ENCODE assay signal across 8 mouse cellular contexts in the genomic region with DNA sequence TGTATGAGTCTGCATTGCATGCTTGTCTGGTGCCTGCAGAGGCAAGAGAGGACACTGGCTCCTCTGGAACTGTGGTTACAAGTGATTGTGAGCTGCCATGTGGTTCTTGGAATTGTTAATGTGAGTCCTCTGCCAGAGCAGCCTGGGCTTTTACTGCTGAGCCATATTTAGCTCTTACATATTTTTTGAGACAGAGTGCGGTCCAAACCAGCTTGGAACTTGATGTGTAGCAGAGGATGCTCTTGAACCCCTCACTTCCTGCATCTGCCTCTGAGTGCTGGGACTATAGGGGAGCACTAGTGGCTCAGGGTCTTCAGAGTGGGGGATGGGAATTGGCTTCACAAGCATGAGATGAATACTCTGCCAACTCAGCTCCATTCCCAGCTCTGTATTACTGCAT. TPM values are rescaled to one million over a fixed set of nuclear protein-coding genes. Genes with fewer than 3 reads are reported as not detected.
A peak's percentile ranks its signal among the peaks of the same experiment; 100 is the strongest.
DNase-seq lines count a peak whose midpoint lies in the region; ATAC-seq and TF ChIP-seq lines count a peak whose summit lies in the region.

No protein-coding gene starts in this region.

- H3K9me3 ChIP-seq in heart, embryonic 12.5 days (replicated peaks): no peaks in the 10 kb centered on the region
- H3K9me3 ChIP-seq in forebrain, postnatal 0 days (ENCODE audit: low read length): no peaks in the 10 kb centered on the region
- no peaks in the 10 kb centered on the region for H3K9me3 ChIP-seq in stomach, postnatal 0 days (ENCODE audit: control insufficient read depth, low read length)

- no peaks in the 10 kb centered on the region for H3K36me3 ChIP-seq in heart, embryonic 12.5 days
- H3K36me3 ChIP-seq in forebrain, postnatal 0 days (ENCODE audit: insufficient read depth): no peaks in the 10 kb centered on the region
- H3K36me3 ChIP-seq in stomach, postnatal 0 days (ENCODE audit: control insufficient read depth, insufficient read depth, low read length): no peaks in the 10 kb centered on the region

- H3K4me3 ChIP-seq in heart, embryonic 12.5 days: no peak overlapping the region
- no peak overlapping the region for H3K4me3 ChIP-seq in forebrain, postnatal 0 days (ENCODE audit: low read depth, low read length)
- H3K4me3 ChIP-seq in stomach, postnatal 0 days (ENCODE audit: low read depth, low read length): no peak overlapping the region

- H3K9ac ChIP-seq in heart, embryonic 12.5 days: no peak overlapping the region
- H3K9ac ChIP-seq in forebrain, postnatal 0 days: no peak overlapping the region
- no peak overlapping the region for H3K9ac ChIP-seq in stomach, postnatal 0 days (ENCODE audit: low read length)

- no peak overlapping the region for H3K27ac ChIP-seq in heart, embryonic 12.5 days (ENCODE audit: poor library complexity, severe bottlenecking)
- 0 out of 2 replicates have a peak overlapping the region, but pooled peaks have one; percentile 21 for H3K27ac ChIP-seq in forebrain, postnatal 0 days (ENCODE audit: low read depth, low read length)
- peak overlapping the region; percentile 88 for H3K27ac ChIP-seq in stomach, postnatal 0 days (replicated peaks)

- ATAC-seq in heart, embryonic 12.5 days (ENCODE audit: insufficient number of reproducible peaks, low FRiP score): no peak
- peak; percentile 90 for ATAC-seq in forebrain, postnatal 0 days
- ATAC-seq in stomach, postnatal 0 days (ENCODE audit: low FRiP score, low TSS enrichment): no peak; the same call in 1 of the 2 replicates

- WGBS in heart, embryonic 12.5 days: 66% methylated on average over 1 of the region's 1 CpGs
- WGBS in forebrain, postnatal 0 days: 63% methylated on average over 1 of the region's 1 CpGs
- 71% methylated on average over 1 of the region's 1 CpGs for WGBS in stomach, postnatal 0 days

- no peak for TF ChIP-seq EP300 in stomach, postnatal 0 days (optimal IDR thresholded peaks at IDR 0.05)

- no peak overlapping the region for H3K4me2 ChIP-seq in heart, embryonic 12.5 days
- H3K4me2 ChIP-seq in forebrain, postnatal 0 days (ENCODE audit: low read depth): no peak overlapping the region
- H3K4me2 ChIP-seq in stomach, postnatal 0 days (replicated peaks; ENCODE audit: low read depth): no peak overlapping the region

- DNase-seq in heart, adult 18-20 months: peak; percentile 66 to 84
- peak; percentile 75 for DNase-seq in 3T3-L1 (ENCODE audit: low read depth, low spot score)
- DNase-seq in forebrain, postnatal 0 days: peak; percentile 66
- DNase-seq in layer of hippocampus, postnatal 10 days (ENCODE audit: low spot score in 2 of 2): peak; percentile 46 to 56
- no peak for DNase-seq in stomach, postnatal 0 days (ENCODE audit: low spot score)
- no peak for DNase-seq in adrenal gland, postnatal 25 days
- DNase-seq in kidney, postnatal 4 days: no peak

- no peaks in the 10 kb centered on the region for H3K27me3 ChIP-seq in heart, embryonic 12.5 days (replicated peaks)
- no peaks in the 10 kb centered on the region for H3K27me3 ChIP-seq in forebrain, postnatal 0 days (ENCODE audit: insufficient read depth, low read length)
- H3K27me3 ChIP-seq in stomach, postnatal 0 days (ENCODE audit: control insufficient read depth, insufficient read depth, low read length): no peaks in the 10 kb centered on the region

- peaks cover 8% of the 10 kb centered on the region for H3K4me1 ChIP-seq in heart, embryonic 12.5 days (replicated peaks)
- no peaks in the 10 kb centered on the region for H3K4me1 ChIP-seq in forebrain, postnatal 0 days (ENCODE audit: insufficient read depth)
- H3K4me1 ChIP-seq in stomach, postnatal 0 days (replicated peaks; ENCODE audit: control insufficient read depth, insufficient read depth): no peaks in the 10 kb centered on the region; the same call in 1 of the 2 replicates

- TF ChIP-seq CTCF in forebrain, postnatal 0 days (IDR thresholded peaks at IDR 0.05; ENCODE audit: low read depth): no peak
- TF ChIP-seq CTCF in stomach, postnatal 0 days (IDR thresholded peaks at IDR 0.05; ENCODE audit: low read depth): no peak

RNA-seq across cellular contexts. Expression of a gene that starts 10.0 kb away (rescaled TPM):
- 10 to 100 TPM; 14.8 to 17.6 TPM for total RNA-seq in heart, adult 18-20 months (2021)
- 3.1 and 3.4 TPM in 2 replicates for polyA plus RNA-seq in heart, embryonic 12.5 days (2016; fragmentation: Nextera tagmentation; extraction: Ambion mirVana)
- 11.2 and 15.3 TPM in 2 replicates for total RNA-seq in forebrain, postnatal 0 days (2014; rRNA removed)
- polyA plus RNA-seq in forebrain, postnatal 0 days (2015; fragmentation: Nextera tagmentation; extraction: Ambion mirVana): 4.5 and 5.9 TPM in 2 replicates
- 10 to 100 TPM; 17.7 to 20.4 TPM for total RNA-seq in layer of hippocampus, postnatal 10 days (2021)
- 7.0 and 7.1 TPM in 2 replicates for polyA plus RNA-seq in stomach, postnatal 0 days (2015; fragmentation: Nextera tagmentation; extraction: Ambion mirVana)
- total RNA-seq in adrenal gland, postnatal 25 days (2021): 14.7 and 26.0 TPM in 2 replicates

RNA-seq across cellular contexts. Expression of a gene that starts 54.2 kb away (rescaled TPM):
- 10 to 100 TPM; 59.7 to 66.6 TPM for total RNA-seq in heart, adult 18-20 months (2021)
- 96.3 and 112 TPM in 2 replicates for polyA plus RNA-seq in heart, embryonic 12.5 days (2016; fragmentation: Nextera tagmentation; extraction: Ambion mirVana)
- 111 and 120 TPM in 2 replicates for total RNA-seq in forebrain, postnatal 0 days (2014; rRNA removed)
- polyA plus RNA-seq in forebrain, postnatal 0 days (2015; fragmentation: Nextera tagmentation; extraction: Ambion mirVana): 216 and 222 TPM in 2 replicates
- 10 to 100 TPM; 48.1 to 58.8 TPM for total RNA-seq in layer of hippocampus, postnatal 10 days (2021)
- 105 and 114 TPM in 2 replicates for polyA plus RNA-seq in stomach, postnatal 0 days (2015; fragmentation: Nextera tagmentation; extraction: Ambion mirVana)
- total RNA-seq in adrenal gland, postnatal 25 days (2021): 52.7 and 59.6 TPM in 2 replicates

Comparison
In these comparisons a context has a peak if more than half of its experiments do, and no peak if none do; other contexts are left out.
1. DNase-seq: peak in heart, adult 18-20 months (2 of 2), 3T3-L1 (single experiment), forebrain, postnatal 0 days (single experiment) and layer of hippocampus, postnatal 10 days (2 of 2); none in stomach, postnatal 0 days (single experiment), adrenal gland, postnatal 25 days (single experiment) and kidney, postnatal 4 days (0 of 2).